Mouse (Mus musculus) thymus, adult 2 months (tissue): Measurements from ENCODE around the gene Ccl28.
"Not testable (repeated sequence)": the region's sequence is repeated elsewhere in the genome, so short reads cannot be mapped to it uniquely, and the experiment has no call there.

Experiments
- CTCF ChIP-seq: fragments of 200-500 bp; IDR thresholded peaks from 2 replicates; pipeline ENCODE4 v1.5.1; 2012; ENCODE audit warnings: mild to moderate bottlenecking, control low read depth, low read length, moderate library complexity, borderline replicate concordance; ENCODE audit not compliant: control insufficient read depth, poor library complexity, insufficient read depth; ENCODE audit errors: extremely low read depth
- POLR2A ChIP-seq: fragments of 200-500 bp; IDR thresholded peaks from 2 replicates; pipeline ENCODE4 v1.6.1; 2012; ENCODE audit warnings: mild to moderate bottlenecking, low read length, control low read depth, moderate library complexity; ENCODE audit not compliant: control insufficient read depth, poor library complexity, insufficient read depth; ENCODE audit errors: extremely low read depth

DNA sequence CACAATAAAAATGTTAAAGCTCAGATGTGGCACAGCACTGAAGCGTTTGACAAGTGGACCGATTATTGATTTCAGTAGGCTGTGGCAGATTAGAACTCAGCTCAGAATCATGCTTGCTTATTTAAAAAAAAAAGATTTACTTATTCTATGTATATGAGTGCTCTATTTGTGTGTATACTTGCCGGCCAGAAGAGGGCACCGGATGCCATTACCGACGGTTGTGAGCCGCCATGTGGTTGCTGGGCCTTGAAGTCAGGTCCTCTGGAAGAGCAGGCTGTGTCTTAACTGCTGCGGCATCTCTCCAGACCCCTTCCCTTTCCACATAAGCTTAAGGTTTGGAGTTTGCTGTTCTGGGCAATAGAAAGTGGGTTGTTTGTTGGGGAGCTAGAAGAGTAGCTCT, 19.7 kb upstream of the Ccl28 start:
- not testable (repeated sequence) for TF ChIP-seq CTCF, POLR2A
